ENCODE assay signal across 10 mouse cellular contexts in the genomic region with DNA sequence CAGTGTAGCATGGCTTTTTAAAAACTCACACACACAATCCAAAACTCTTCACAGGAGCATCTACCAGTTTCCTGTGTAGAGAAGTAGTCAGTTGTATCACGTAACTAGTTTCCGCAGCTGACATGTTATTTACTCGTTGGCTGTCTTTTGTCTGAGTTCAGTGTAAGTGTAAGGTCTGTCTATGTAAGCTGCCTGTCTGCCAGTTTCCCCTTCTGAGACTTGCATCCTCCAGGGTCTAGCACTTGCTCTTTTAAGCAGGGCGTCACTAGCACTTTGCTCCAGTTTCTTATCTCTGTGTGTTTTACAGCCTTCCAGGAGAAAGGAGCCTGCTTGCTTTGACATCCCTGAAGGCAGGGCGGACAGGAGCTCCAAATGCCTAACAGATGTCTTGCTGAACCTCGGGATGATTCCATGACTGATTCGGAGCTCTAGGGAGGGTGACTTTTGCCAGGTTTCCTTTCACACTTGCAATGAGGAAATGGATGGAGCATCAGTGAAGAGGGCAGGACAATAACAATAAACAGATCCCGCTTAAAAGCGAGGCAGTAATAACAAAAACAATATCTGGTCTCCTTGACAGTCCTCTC.
A peak's percentile ranks its signal among the peaks of the same experiment; 100 is the strongest.
DNase-seq lines count a peak whose midpoint lies in the region; ATAC-seq lines count a peak whose summit lies in the region.
"Had no signal": no experiment of that assay in that cellular context is flagged by ENCODE, and none has a peak within 500 bp of the region (broad histone marks: within the 10 kb centered on the region; RNA-seq: fewer than 3 reads in every experiment).

No protein-coding gene starts in this region.

- H3K27me3 ChIP-seq in limb, embryonic 10.5 days (ENCODE audit: low read depth, poor library complexity, severe bottlenecking): 0 out of 2 replicates have a peak, but pooled peaks cover 3% of the 10 kb centered on the region
- H3K27me3 ChIP-seq: forebrain, embryonic 13.5 days had no signal

- H3K36me3 ChIP-seq in limb, embryonic 10.5 days: no peaks in the 10 kb centered on the region

- no peaks in the 10 kb centered on the region for H3K9me3 ChIP-seq in limb, embryonic 10.5 days (replicated peaks)
- H3K9me3 ChIP-seq: forebrain, embryonic 13.5 days had no signal

- H3K4me3 ChIP-seq in limb, embryonic 10.5 days: no peak overlapping the region
- H3K4me3 ChIP-seq: forebrain, embryonic 13.5 days had no signal

- H3K4me1 ChIP-seq in limb, embryonic 10.5 days: peaks cover 6% of the 10 kb centered on the region
- H3K4me1 ChIP-seq: forebrain, embryonic 13.5 days had no signal

- DNase-seq in cerebellum, postnatal 10 days: peak; percentile 5 to 11
- no peak for DNase-seq in cerebellum, adult 11-12 months
- peak; percentile 14 for DNase-seq in 3T3-L1 (ENCODE audit: low read depth, low spot score)
- DNase-seq in heart, adult 8-10 months (ENCODE audit: low spot score): peak; percentile 11
- no peak for DNase-seq in limb, embryonic 10.5 days (ENCODE audit: low spot score)
- no peak for DNase-seq in thymus, postnatal 36 days
- no peak for DNase-seq in spleen, adult 12 weeks (ENCODE audit: low spot score)
- DNase-seq: cerebellum, adult 2 months had no signal

- peak overlapping the region; percentile 19; the same call in 1 of the 2 replicates for H3K27ac ChIP-seq in limb, embryonic 10.5 days
- H3K27ac ChIP-seq: forebrain, embryonic 13.5 days had no signal

- WGBS in limb, embryonic 10.5 days: 14% methylated on average over 9 of the region's 9 CpGs

- ATAC-seq in CD4-positive, CD25-positive, alpha-beta regulatory T cell, adult 4 months: no peak
- ATAC-seq: forebrain, embryonic 13.5 days had no signal

Comparison
In these comparisons a context has a peak if more than half of its experiments do, and no peak if none do; other contexts are left out.
1. DNase-seq: peak in cerebellum, postnatal 10 days (2 of 2), 3T3-L1 (single experiment) and heart, adult 8-10 months (single experiment); none in cerebellum, adult 11-12 months (single experiment), limb, embryonic 10.5 days (single experiment), thymus, postnatal 36 days (0 of 2) and spleen, adult 12 weeks (single experiment).